Mouse (Mus musculus) liver, postnatal 0 days (tissue): ENCODE measurements at regions not wholly inside any gene's neighbourhood (a gene's known extent, or its start where the extent isn't known, plus 50 kb on each side); places are given as distances from the start of the nearest gene placed in this dataset.

Experiments
- ATAC-seq: fragments of 200-750 bp; cut with Nextera tagmentation; 2 replicates; pipeline ENCODE4 v1.8.0; 2017; ENCODE audit warnings: mild to moderate bottlenecking, moderate library complexity
- DNase-seq: peaks from one replicate; pipeline ENCODE4 v3.0.0-alpha.2; 2016
- H3K27ac ChIP-seq: fragments of 300-500 bp; sonication (generic); 2 replicates; pipeline ENCODE4 v1.5.1; 2014; ENCODE audit warnings: antibody characterized with exemption, moderate library complexity, mild to moderate bottlenecking, low read depth
- H3K27me3 ChIP-seq: fragments of 300-500 bp; sonication (generic); 2 replicates; pipeline ENCODE4 v1.6.1; 2014; ENCODE audit warnings: low read length, control low read depth, mixed read lengths; ENCODE audit not compliant: insufficient read depth
- H3K36me3 ChIP-seq: fragments of 300-500 bp; sonication (generic); replicated peaks from 2 replicates; pipeline ENCODE4 v1.6.1; 2014; ENCODE audit warnings: mild to moderate bottlenecking, control low read depth, low read length, moderate library complexity, mixed read lengths; ENCODE audit not compliant: insufficient read depth
- H3K4me1 ChIP-seq: fragments of 300-500 bp; sonication (generic); 2 replicates; pipeline ENCODE4 v1.6.1; 2014; ENCODE audit warnings: antibody characterized with exemption, mild to moderate bottlenecking, control low read depth; ENCODE audit not compliant: insufficient read depth
- H3K4me2 ChIP-seq: fragments of 300-500 bp; sonication (generic); 2 replicates; pipeline ENCODE4 v1.6.1; 2014; ENCODE audit warnings: low read depth, mild to moderate bottlenecking, low read length, moderate library complexity, mixed read lengths
- H3K4me3 ChIP-seq: fragments of 300-500 bp; sonication (generic); 2 replicates; pipeline ENCODE4 v1.5.1; 2014; ENCODE audit warnings: low read depth, low read length
- H3K9ac ChIP-seq: fragments of 300-500 bp; sonication (generic); replicated peaks from 2 replicates; pipeline ENCODE4 v1.6.1; 2014; ENCODE audit warnings: mild to moderate bottlenecking, moderate library complexity
- H3K9me3 ChIP-seq: fragments of 300-500 bp; sonication (generic); 2 replicates; pipeline ENCODE4 v1.6.1; 2016; ENCODE audit warnings: mild to moderate bottlenecking, control low read depth, low read length, mixed read lengths
- CTCF ChIP-seq: sonication (generic); IDR thresholded peaks from 2 replicates; pipeline ENCODE4 v1.5.1; 2016; ENCODE audit warnings: antibody characterized with exemption, low read depth
- EP300 ChIP-seq: IDR thresholded peaks from 2 replicates; pipeline ENCODE4 v1.6.1; 2016; ENCODE audit warnings: antibody characterized with exemption, low read depth, mild to moderate bottlenecking
- WGBS: fragments of 180-500 bp; shearing (Covaris S2); extraction: QIAGEN DNeasy Blood & Tissue Kit; methylation state at CpG from one replicate; pipeline ENCODE4 v1.1.7; 2014; ENCODE audit not compliant: insufficient replicate concordance; 5-methylcytosine and 5-hydroxymethylcytosine counted together

GRCm38 (mm10) chr14:55372960-55373359 is 105.6 kb upstream of the Dhrs4 start:
- ATAC-seq (no peak), DNase-seq (no peak)
- Histone ChIP-seq H3K9me3 (no peaks in the 10 kb centered on the region), H3K27me3 (no peaks in the 10 kb centered on the region), H3K4me1 (no peaks in the 10 kb centered on the region), H3K4me2 (no peak overlapping the region), H3K36me3 (no peaks in the 10 kb centered on the region), H3K4me3 (no peak overlapping the region), H3K27ac (no peak overlapping the region), H3K9ac (no peak overlapping the region)
- 81% methylated on average over 5 of the region's 5 CpGs for WGBS
- no peak for TF ChIP-seq EP300
- TF ChIP-seq CTCF = no peak

- no peak for DNase-seq
These were observed 91.8 kb upstream of the Dhrs4 start for GRCm38 (mm10) chr14:55386773-55387172.

DNA sequence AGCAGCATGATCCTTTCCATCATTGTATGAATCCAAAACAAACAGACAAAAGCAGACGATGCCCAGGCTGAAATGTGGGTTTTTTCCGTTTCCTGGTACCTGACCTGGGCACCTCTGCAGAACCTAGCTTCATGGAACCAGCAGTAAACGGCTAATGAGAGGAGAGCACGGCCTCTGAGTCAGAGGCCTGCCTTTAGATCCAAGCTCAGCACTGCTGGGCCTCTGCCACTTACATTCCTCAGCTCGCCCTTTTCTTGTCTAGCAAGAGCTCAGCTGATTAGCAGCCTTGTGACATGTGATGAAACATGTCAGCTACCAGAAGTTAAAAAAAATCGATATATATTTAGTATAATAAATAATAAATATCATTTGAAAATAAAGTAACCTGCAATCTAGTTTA is 91.2 kb upstream of the Dhrs4 start:
- Histone ChIP-seq H3K9ac (no peak overlapping the region), H3K4me1 (no peaks in the 10 kb centered on the region), H3K36me3 (no peaks in the 10 kb centered on the region), H3K27me3 (no peaks in the 10 kb centered on the region), H3K27ac (no peak overlapping the region), H3K4me2 (no peak overlapping the region), H3K9me3 (no peaks in the 10 kb centered on the region), H3K4me3 (no peak overlapping the region)
- no peak for ATAC-seq
- TF ChIP-seq EP300 (no peak), CTCF (no peak)
- WGBS = 56% methylated on average over 6 of the region's 6 CpGs
- DNase-seq = no peak

More at GRCm38 (mm10) chr14:55386773-55387172, 91.8 kb upstream of the Dhrs4 start:
- H3K9ac ChIP-seq = no peak overlapping the region
- no peak overlapping the region for H3K27ac ChIP-seq
- H3K36me3 ChIP-seq = no peaks in the 10 kb centered on the region
- WGBS = 28% methylated on average over 6 of the region's 6 CpGs
- TF ChIP-seq CTCF (0 out of 2 replicates have a peak, but pooled peaks have one; percentile 7), EP300 (no peak)
- no peaks in the 10 kb centered on the region for H3K27me3 ChIP-seq
- no peaks in the 10 kb centered on the region for H3K9me3 ChIP-seq
- ATAC-seq = peak; percentile 43; the same call in 1 of the 2 replicates
- H3K4me2 ChIP-seq = no peak overlapping the region
- no peaks in the 10 kb centered on the region for H3K4me1 ChIP-seq
- no peak overlapping the region for H3K4me3 ChIP-seq

GRCm38 (mm10) chr14:55392390-55392789 is 86.2 kb upstream of the Dhrs4 start:
- H3K9ac ChIP-seq = no peak overlapping the region
- no peaks in the 10 kb centered on the region for H3K4me1 ChIP-seq
- H3K36me3 ChIP-seq = no peaks in the 10 kb centered on the region
- TF ChIP-seq EP300 (no peak), CTCF (no peak)
- DNase-seq (peak; percentile 22), ATAC-seq (peak; percentile 72)
- no peak overlapping the region for H3K4me2 ChIP-seq
- 36% methylated on average over 6 of the region's 6 CpGs for WGBS
- H3K9me3 ChIP-seq = no peaks in the 10 kb centered on the region
- no peak overlapping the region for H3K27ac ChIP-seq
- H3K27me3 ChIP-seq = no peaks in the 10 kb centered on the region
- H3K4me3 ChIP-seq = no peak overlapping the region

DNA sequence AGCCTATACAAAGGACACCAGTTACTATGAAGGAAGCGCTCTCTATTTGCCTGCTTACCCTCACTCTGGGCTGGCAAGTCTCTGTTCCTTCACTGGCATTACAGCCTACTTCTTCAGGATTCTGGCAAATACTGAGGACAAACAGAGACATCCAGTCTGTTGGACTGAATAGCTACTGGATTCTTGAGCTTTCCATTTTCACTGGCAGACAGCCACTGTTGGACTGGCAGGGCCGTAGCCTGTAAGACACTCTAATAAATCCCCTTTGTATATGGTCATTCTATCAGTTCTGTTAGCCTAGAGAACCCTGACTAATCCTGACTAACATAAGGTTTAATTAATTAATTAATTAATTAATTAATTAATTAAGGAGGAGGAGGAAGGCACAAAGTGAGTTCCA is 72.4 kb upstream of the Dhrs4 start:
- no peak overlapping the region for H3K4me2 ChIP-seq
- no peak overlapping the region for H3K4me3 ChIP-seq
- H3K27ac ChIP-seq = no peak overlapping the region
- TF ChIP-seq CTCF = no peak
- TF ChIP-seq EP300 = no peak
- H3K27me3 ChIP-seq = no peaks in the 10 kb centered on the region
- H3K9me3 ChIP-seq = no peaks in the 10 kb centered on the region
- no peak for DNase-seq
- H3K36me3 ChIP-seq = no peaks in the 10 kb centered on the region
- ATAC-seq = no peak
- WGBS = 78% methylated on average over 2 of the region's 2 CpGs
- H3K9ac ChIP-seq = no peak overlapping the region
- no peaks in the 10 kb centered on the region for H3K4me1 ChIP-seq
